Mouse (Mus musculus) testis, adult 2 months (tissue): ENCODE results near the gene Spred2.

ENCODE experiments used
- CTCF ChIP-seq: fragments of 200-500 bp; IDR thresholded peaks from 2 replicates; pipeline ENCODE4 v1.5.1; 2012; ENCODE audit warnings: low read depth, mild to moderate bottlenecking, inconsistent platforms, low read length, moderate library complexity; ENCODE audit not compliant: control insufficient read depth, insufficient read depth, insufficient replicate concordance
- POLR2A ChIP-seq: fragments of 200-500 bp; IDR thresholded peaks from 2 replicates; pipeline ENCODE4 v1.6.1; 2012; ENCODE audit warnings: low read depth, mild to moderate bottlenecking, inconsistent platforms, low read length, moderate library complexity; ENCODE audit not compliant: control insufficient read depth

GRCm38 (mm10) chr11:19982113-19982512, 57.9 kb downstream of the Spred2 start:
- TF ChIP-seq POLR2A (no peak), CTCF (no peak)
